In the genomic region with DNA sequence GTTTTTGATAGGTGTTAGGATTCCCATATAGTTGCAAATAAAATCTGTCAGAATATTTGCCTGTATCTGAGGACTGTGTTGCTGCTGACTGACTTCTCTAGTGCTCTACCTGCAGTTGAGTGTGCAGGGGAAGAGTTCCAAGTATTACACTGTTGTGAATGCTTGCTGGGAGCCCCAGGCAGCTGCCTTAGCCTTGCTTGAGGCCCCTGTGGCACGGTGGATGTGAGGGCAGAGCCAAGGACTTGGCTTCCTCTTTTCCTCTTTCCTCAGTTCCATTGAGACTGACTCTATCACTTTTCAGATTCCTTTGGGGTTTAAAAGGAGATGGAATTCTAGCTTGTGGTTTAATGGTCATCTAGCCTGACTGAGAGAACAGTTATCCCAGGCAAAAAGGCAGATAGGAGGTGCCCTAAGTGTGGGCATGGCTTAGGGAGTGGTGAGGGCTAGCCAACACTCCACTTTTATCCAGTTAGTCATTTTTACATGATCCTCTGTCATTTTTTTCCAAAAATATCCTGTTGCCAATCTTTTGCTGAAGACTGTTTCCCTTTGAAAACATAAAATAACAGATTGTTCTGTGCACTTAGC, we compare ENCODE assay signal across 28 mouse cellular contexts. TPM values are rescaled to one million over a fixed set of nuclear protein-coding genes. Genes with fewer than 3 reads are reported as not detected.
DNase-seq lines count a peak whose midpoint lies in the region; ATAC-seq and TF ChIP-seq lines count a peak whose summit lies in the region.
"Had no signal": no experiment of that assay in that cellular context is flagged by ENCODE, and none has a peak within 500 bp of the region (broad histone marks: within the 10 kb centered on the region; RNA-seq: fewer than 3 reads in every experiment).

No protein-coding gene starts in this region.

- 0 out of 2 replicates have a peak, but pooled peaks have one; percentile 57 for ATAC-seq in embryonic facial prominence, embryonic 15.5 days (ENCODE audit: insufficient number of reproducible peaks, low FRiP score, low TSS enrichment, low read depth)
- ATAC-seq in intestine, postnatal 0 days: no peak
- ATAC-seq: forebrain, embryonic 16.5 days; liver, embryonic 12.5 days; liver, postnatal 0 days had no signal

- no peak overlapping the region for H3K9ac ChIP-seq in embryonic facial prominence, embryonic 15.5 days
- H3K9ac ChIP-seq in intestine, postnatal 0 days (ENCODE audit: low read depth, low read length): no peak overlapping the region
- H3K9ac ChIP-seq: hindbrain, embryonic 14.5 days; kidney, embryonic 15.5 days; liver, embryonic 12.5 days; liver, postnatal 0 days; midbrain, embryonic 12.5 days; neural tube, embryonic 13.5 days; stomach, embryonic 15.5 days had no signal

- peak overlapping the region; percentile 47 for H3K27ac ChIP-seq in layer of hippocampus, adult 2 months
- H3K27ac ChIP-seq in embryonic facial prominence, embryonic 15.5 days (replicated peaks): no peak overlapping the region
- no peak overlapping the region for H3K27ac ChIP-seq in intestine, postnatal 0 days (ENCODE audit: low read depth, low read length)
- H3K27ac ChIP-seq: hindbrain, embryonic 14.5 days; kidney, embryonic 15.5 days; liver, embryonic 12.5 days; midbrain, embryonic 12.5 days; neural tube, embryonic 13.5 days; stomach, embryonic 15.5 days had no signal

- WGBS in embryonic facial prominence, embryonic 15.5 days: 18% methylated on average over 1 of the region's 1 CpGs
- 47% methylated on average over 1 of the region's 1 CpGs for WGBS in intestine, postnatal 0 days

- H3K4me3 ChIP-seq in layer of hippocampus, adult 2 months: no peak overlapping the region
- no peak overlapping the region for H3K4me3 ChIP-seq in embryonic facial prominence, embryonic 15.5 days (replicated peaks)
- no peak overlapping the region for H3K4me3 ChIP-seq in intestine, postnatal 0 days (ENCODE audit: low read depth, low read length)
- H3K4me3 ChIP-seq: kidney, embryonic 15.5 days; liver, embryonic 12.5 days; megakaryocyte, embryonic 14.5 days; midbrain, embryonic 12.5 days; neural tube, embryonic 13.5 days; stomach, embryonic 15.5 days had no signal

- H3K36me3 ChIP-seq in embryonic facial prominence, embryonic 15.5 days: peaks cover 3% of the 10 kb centered on the region; the same call in 1 of the 2 replicates
- peaks cover 5% of the 10 kb centered on the region; the same call in 1 of the 2 replicates for H3K36me3 ChIP-seq in intestine, postnatal 0 days (ENCODE audit: control insufficient read depth, insufficient read depth)
- H3K36me3 ChIP-seq: G1E; kidney, embryonic 15.5 days; liver, embryonic 12.5 days; midbrain, embryonic 12.5 days; neural tube, embryonic 13.5 days had no signal

- no peaks in the 10 kb centered on the region for H3K27me3 ChIP-seq in embryonic facial prominence, embryonic 15.5 days
- H3K27me3 ChIP-seq in intestine, postnatal 0 days (replicated peaks; ENCODE audit: control insufficient read depth, insufficient read depth, low read length): no peaks in the 10 kb centered on the region
- H3K27me3 ChIP-seq: kidney, embryonic 15.5 days; liver, embryonic 12.5 days; megakaryocyte, embryonic 14.5 days; midbrain, embryonic 12.5 days; neural tube, embryonic 13.5 days; stomach, embryonic 15.5 days had no signal

- TF ChIP-seq CTCF in layer of hippocampus, adult 2 months (conservative IDR thresholded peaks at IDR 0.05): no peak
- no peak for TF ChIP-seq CTCF in intestine, postnatal 0 days (IDR thresholded peaks at IDR 0.05; ENCODE audit: low read depth)

- no peak overlapping the region for H3K4me2 ChIP-seq in embryonic facial prominence, embryonic 15.5 days (replicated peaks)
- H3K4me2 ChIP-seq in intestine, postnatal 0 days (replicated peaks; ENCODE audit: low read depth): no peak overlapping the region
- H3K4me2 ChIP-seq: heart, embryonic 11.5 days; hindbrain, embryonic 14.5 days; kidney, embryonic 15.5 days; liver, embryonic 12.5 days; midbrain, embryonic 12.5 days; neural tube, embryonic 13.5 days; stomach, embryonic 15.5 days had no signal

- no peak for DNase-seq in layer of hippocampus, adult 2 months (ENCODE audit: low spot score in 2 of 2)
- no peak for DNase-seq in layer of hippocampus, adult 9-10 months (ENCODE audit: low spot score)
- peak; percentile 22 for DNase-seq in Muller cell, postnatal 12 days (ENCODE audit: inconsistent ontology term)
- DNase-seq in spleen, adult 12 weeks (ENCODE audit: low spot score): no peak
- DNase-seq: adrenal gland, adult 2 months; adrenal gland, postnatal 36 days; cerebellum, adult 18-20 months; cerebellum, postnatal 10 days; gastrocnemius, postnatal 10 days; kidney, adult 11 months; kidney, postnatal 4 days; layer of hippocampus, adult 9-11 months; left cerebral cortex, postnatal 4 days; liver, postnatal 0 days; lung, postnatal 36 days; right cerebral cortex, postnatal 14 days had no signal

- 0 out of 2 replicates have a peak, but pooled peaks cover 10% of the 10 kb centered on the region for H3K4me1 ChIP-seq in embryonic facial prominence, embryonic 15.5 days
- H3K4me1 ChIP-seq in intestine, postnatal 0 days (replicated peaks; ENCODE audit: control insufficient read depth, insufficient read depth, low read length): peaks cover 12% of the 10 kb centered on the region; the same call in 1 of the 2 replicates
- H3K4me1 ChIP-seq: midbrain, embryonic 12.5 days; neural tube, embryonic 13.5 days; stomach, embryonic 15.5 days had no signal

- H3K9me3 ChIP-seq in embryonic facial prominence, embryonic 15.5 days (replicated peaks): no peaks in the 10 kb centered on the region
- no peaks in the 10 kb centered on the region for H3K9me3 ChIP-seq in intestine, postnatal 0 days (ENCODE audit: control insufficient read depth)
- H3K9me3 ChIP-seq: G1E; kidney, embryonic 15.5 days; liver, embryonic 12.5 days; megakaryocyte, embryonic 14.5 days; midbrain, embryonic 12.5 days; neural tube, embryonic 13.5 days; stomach, embryonic 15.5 days had no signal

RNA-seq across cellular contexts. Expression of a gene that starts 53.9 kb away (rescaled TPM):
- 100 to 1,000 TPM; 173 to 185 TPM for total RNA-seq in layer of hippocampus, adult 2 months (2021)
- 23.0 and 26.2 TPM in 2 replicates for polyA plus RNA-seq in embryonic facial prominence, embryonic 15.5 days (2015; fragmentation: Nextera tagmentation; extraction: Ambion mirVana)
- 14.2 and 14.6 TPM in 2 replicates for polyA plus RNA-seq in intestine, postnatal 0 days (2015; fragmentation: Nextera tagmentation; extraction: Ambion mirVana)
